ENCODE assay signal across 9 mouse cellular contexts in genomic region chr11:95688515-95688914, GRCm38 (mm10). TPM values are rescaled to one million over a fixed set of nuclear protein-coding genes. Genes with fewer than 3 reads are reported as not detected.
DNase-seq lines count a peak whose midpoint lies in the region; ATAC-seq and TF ChIP-seq lines count a peak whose summit lies in the region.
"Had no signal": no experiment of that assay in that cellular context is flagged by ENCODE, and none has a peak within 500 bp of the region (broad histone marks: within the 10 kb centered on the region; RNA-seq: fewer than 3 reads in every experiment).

No protein-coding gene starts in this region.

- H3K4me2 ChIP-seq in intestine, embryonic 16.5 days (ENCODE audit: low read depth, low read length), result no peak overlapping the region
- H3K4me2 ChIP-seq: limb, embryonic 12.5 days had no signal

- no peak for TF ChIP-seq CTCF in left cerebral cortex, adult 2 months (IDR thresholded peaks at IDR 0.05)

- no peak overlapping the region for H3K4me3 ChIP-seq in left cerebral cortex, adult 2 months
- no peak overlapping the region for H3K4me3 ChIP-seq in intestine, embryonic 16.5 days (ENCODE audit: low read length)
- H3K4me3 ChIP-seq: limb, embryonic 12.5 days had no signal

- no peak for DNase-seq in left cerebral cortex, adult 2 months (ENCODE audit: extremely low spot score in 1 of 2, low spot score in 2 of 2)
- no peak for DNase-seq in left cerebral cortex, adult 18-20 months (ENCODE audit: low spot score in 2 of 2)
- peak; percentile 70 to 73 for DNase-seq in lung, adult 18-20 months
- peak; percentile 57 to 82 for DNase-seq in spleen, postnatal 4 days (ENCODE audit: low spot score in 2 of 2)
- no peak for DNase-seq in frontal cortex, adult 2 months (ENCODE audit: extremely low spot score in 1 of 2, low spot score in 1 of 2)
- no peak for DNase-seq in layer of hippocampus, adult 18-20 months (ENCODE audit: low spot score in 2 of 2)

- peaks cover 10% of the 10 kb centered on the region for H3K4me1 ChIP-seq in intestine, embryonic 16.5 days (ENCODE audit: control insufficient read depth, insufficient read depth, low read length)

- intact Hi-C loops in left cerebral cortex, adult 2 months (cut with DNase I), result loop anchor here (5.0 kb wide), 2 partner anchors 134 to 444 kb away; partner anchors contain the start of genes Phospho1 and Ttll6

- H3K9ac ChIP-seq in intestine, embryonic 16.5 days (ENCODE audit: low read depth, low read length), result peak overlapping the region; percentile 37
- H3K9ac ChIP-seq: limb, embryonic 12.5 days had no signal

- no peaks in the 10 kb centered on the region for H3K9me3 ChIP-seq in intestine, embryonic 16.5 days (ENCODE audit: control insufficient read depth, low read length)
- H3K9me3 ChIP-seq: limb, embryonic 12.5 days had no signal

- H3K27ac ChIP-seq in left cerebral cortex, adult 2 months, result peak overlapping the region; percentile 9; the same call in 1 of the 2 replicates
- H3K27ac ChIP-seq in intestine, embryonic 16.5 days (ENCODE audit: low read length), result peak overlapping the region; percentile 45
- H3K27ac ChIP-seq: limb, embryonic 12.5 days had no signal

- WGBS in intestine, embryonic 16.5 days, result 52% methylated on average over 6 of the region's 6 CpGs

- no peaks in the 10 kb centered on the region for H3K36me3 ChIP-seq in intestine, embryonic 16.5 days (ENCODE audit: control insufficient read depth, insufficient read depth, low read length)
- H3K36me3 ChIP-seq: limb, embryonic 12.5 days had no signal

- no peaks in the 10 kb centered on the region for H3K27me3 ChIP-seq in intestine, embryonic 16.5 days (replicated peaks; ENCODE audit: control insufficient read depth, insufficient read depth, low read length)
- H3K27me3 ChIP-seq: limb, embryonic 12.5 days had no signal

- ATAC-seq in erythroblast, adult 5-6 weeks (replicated peaks; ENCODE audit: low FRiP score, poor library complexity, severe bottlenecking), result peak; percentile 55
- peak; percentile 62 for ATAC-seq in intestine, embryonic 16.5 days

RNA-seq across cellular contexts. Expression of gene Phb, which starts 21.8 kb away (rescaled TPM):
- 10 to 100 TPM; 70.0 to 74.0 TPM for total RNA-seq in left cerebral cortex, adult 2 months (2021)
- 100 to 1,000 TPM in 1 of 2 experiments, 10 to 100 TPM in 1; 87.4 to 103 TPM for total RNA-seq in left cerebral cortex, adult 18-20 months (2021)
- 21.9 and 30.6 TPM in 2 replicates for total RNA-seq in erythroblast, adult 5-6 weeks (2015; ENCODE audit: low replicate concordance)
- 14.2 and 20.3 TPM in 2 replicates for total RNA-seq in erythroblast, adult 5-6 weeks (2017; ENCODE audit: low replicate concordance)
- 309 and 324 TPM in 2 replicates for polyA plus RNA-seq in intestine, embryonic 16.5 days (2015; fragmentation: Nextera tagmentation; extraction: Ambion mirVana)
- polyA plus RNA-seq in frontal cortex, adult 2 months (2012; rRNA removed), result 120 and 143 TPM in 2 replicates
- total RNA-seq in layer of hippocampus, adult 18-20 months (2021), result 100 to 1,000 TPM in 1 of 2 experiments, 10 to 100 TPM in 1; 99.0 to 102 TPM

RNA-seq across cellular contexts. Expression of gene Zfp652, which starts 24.0 kb away (rescaled TPM):
- total RNA-seq in left cerebral cortex, adult 2 months (2021), result 10 to 100 TPM; 42.3 to 43.5 TPM
- total RNA-seq in left cerebral cortex, adult 18-20 months (2021), result 10 to 100 TPM; 37.8 to 41.1 TPM
- 15.7 and 16.7 TPM in 2 replicates for total RNA-seq in erythroblast, adult 5-6 weeks (2015; ENCODE audit: low replicate concordance)
- total RNA-seq in erythroblast, adult 5-6 weeks (2017; ENCODE audit: low replicate concordance), result 8.8 and 9.6 TPM in 2 replicates
- polyA plus RNA-seq in intestine, embryonic 16.5 days (2015; fragmentation: Nextera tagmentation; extraction: Ambion mirVana), result 14.7 and 16.8 TPM in 2 replicates
- polyA plus RNA-seq in frontal cortex, adult 2 months (2012; rRNA removed), result 25.3 and 26.1 TPM in 2 replicates
- 10 to 100 TPM; 45.1 to 50.3 TPM for total RNA-seq in layer of hippocampus, adult 18-20 months (2021)

RNA-seq across cellular contexts. Expression of gene B130006D01Rik, which starts 34.9 kb away (rescaled TPM):
- 1 to 10 TPM; 1.2 TPM for total RNA-seq in left cerebral cortex, adult 2 months (2021)
- 1 to 10 TPM; 1.2 to 1.3 TPM for total RNA-seq in left cerebral cortex, adult 18-20 months (2021)
- total RNA-seq in erythroblast, adult 5-6 weeks (2015; ENCODE audit: low replicate concordance), result 0.63 and 2.1 TPM in 2 replicates
- 0.43 TPM in 1 of 2 replicates, not detected in the other for total RNA-seq in erythroblast, adult 5-6 weeks (2017; ENCODE audit: low replicate concordance)
- polyA plus RNA-seq in intestine, embryonic 16.5 days (2015; fragmentation: Nextera tagmentation; extraction: Ambion mirVana), result 0.78 and 0.92 TPM in 2 replicates
- polyA plus RNA-seq in frontal cortex, adult 2 months (2012; rRNA removed), result 0.52 and 0.55 TPM in 2 replicates
- total RNA-seq in layer of hippocampus, adult 18-20 months (2021), result 1 to 10 TPM; 1.4 to 1.5 TPM

Comparison
In these comparisons a context has a peak if more than half of its experiments do, and no peak if none do; other contexts are left out.
1. DNase-seq: peak in lung, adult 18-20 months (2 of 2) and spleen, postnatal 4 days (2 of 2); none in left cerebral cortex, adult 2 months (0 of 2), left cerebral cortex, adult 18-20 months (0 of 2), frontal cortex, adult 2 months (0 of 2) and layer of hippocampus, adult 18-20 months (0 of 2).